Mouse (Mus musculus) embryonic facial prominence, embryonic 14.5 days (tissue): Measurements from ENCODE around the gene Ttc25. TPM values are rescaled to one million over a fixed set of nuclear protein-coding genes. Genes with fewer than 3 reads are reported as not detected.
A peak's percentile ranks its signal among the peaks of the same experiment; 100 is the strongest.
"Not testable (repeated sequence)": the region's sequence is repeated elsewhere in the genome, so short reads cannot be mapped to it uniquely, and the experiment has no call there.

Source experiments
- ATAC-seq: fragments of 200-750 bp; cut with Nextera tagmentation; 2 replicates; pipeline ENCODE4 v1.8.0; 2017; ENCODE audit warnings: low read depth, moderate number of reproducible peaks, moderate TSS enrichment
- DNase-seq: peaks from one replicate; pipeline ENCODE4 v3.0.0-alpha.2; 2015; ENCODE audit warnings: low spot score
- H3K27ac ChIP-seq: fragments of 300-500 bp; sonication (generic); replicated peaks from 2 replicates; pipeline ENCODE4 v1.5.1; 2014; ENCODE audit warnings: low read depth, mild to moderate bottlenecking, low read length, moderate library complexity
- H3K27me3 ChIP-seq: fragments of 300-500 bp; sonication (generic); replicated peaks from 2 replicates; pipeline ENCODE4 v1.6.1; 2014; ENCODE audit warnings: low read length; ENCODE audit not compliant: control insufficient read depth, insufficient read depth
- H3K36me3 ChIP-seq: fragments of 300-500 bp; sonication (generic); 2 replicates; pipeline ENCODE4 v1.6.1; 2014; ENCODE audit warnings: low read length, mixed read lengths; ENCODE audit not compliant: control insufficient read depth, insufficient read depth
- H3K4me1 ChIP-seq: fragments of 300-500 bp; sonication (generic); 2 replicates; pipeline ENCODE4 v1.6.1; 2014; ENCODE audit warnings: antibody characterized with exemption, low read length; ENCODE audit not compliant: control insufficient read depth, insufficient read depth
- H3K4me2 ChIP-seq: fragments of 300-500 bp; sonication (generic); 2 replicates; pipeline ENCODE4 v1.6.1; 2014; ENCODE audit warnings: low read depth, mild to moderate bottlenecking, low read length, moderate library complexity, mixed read lengths
- H3K4me3 ChIP-seq: fragments of 300-500 bp; sonication (generic); 2 replicates; pipeline ENCODE4 v1.5.1; 2014; ENCODE audit warnings: low read depth, mild to moderate bottlenecking, low read length
- H3K9ac ChIP-seq: fragments of 300-500 bp; sonication (generic); 2 replicates; pipeline ENCODE4 v1.6.1; 2014; ENCODE audit warnings: low read depth, mild to moderate bottlenecking, low read length, moderate library complexity, mixed read lengths
- H3K9me3 ChIP-seq: fragments of 300-500 bp; sonication (generic); 2 replicates; pipeline ENCODE4 v1.6.1; 2016; ENCODE audit warnings: low read length; ENCODE audit not compliant: control insufficient read depth
- WGBS: fragments of 180-500 bp; shearing (Covaris S2); extraction: QIAGEN DNeasy Blood & Tissue Kit; methylation state at CpG from one replicate; pipeline ENCODE4 v1.1.7; 2014; 5-methylcytosine and 5-hydroxymethylcytosine counted together
- polyA plus RNA-seq: library from polyadenylated mRNA; unstranded; fragments of >200 nt; fragmentation: Nextera tagmentation; extraction: Ambion mirVana; gene quantifications from 2 replicates; pipeline ENCODE4 v1.2.1, GENCODE M21; 2014

The Ttc25 gene
- polyA plus RNA-seq, 1 experiment from 2014 or later = 2.4 TPM

DNA sequence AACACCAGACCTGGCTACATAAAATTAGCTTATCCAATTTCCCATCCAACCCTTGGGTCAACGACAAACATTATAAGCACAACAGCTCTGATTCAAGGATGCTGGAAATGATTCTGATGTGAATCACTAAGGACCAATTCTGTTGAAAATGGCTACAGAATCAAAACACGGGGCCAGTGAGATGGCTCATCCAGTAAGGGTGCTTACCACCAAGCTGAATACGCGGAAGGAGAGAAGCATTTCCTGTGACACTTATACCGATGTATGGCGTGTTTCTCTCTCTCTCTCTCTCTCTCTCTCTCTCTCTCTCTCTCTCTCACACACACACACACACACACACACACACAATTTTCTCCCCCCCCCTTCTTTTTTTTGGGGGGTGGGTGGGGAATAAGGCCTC lies 61.7 kb downstream of the Ttc25 start:
- Histone ChIP-seq H3K27me3 (no peaks in the 10 kb centered on the region), H3K36me3 (peaks cover 20% of the 10 kb centered on the region), H3K4me3 (no peak overlapping the region), H3K9me3 (no peaks in the 10 kb centered on the region), H3K4me1 (peaks cover 8% of the 10 kb centered on the region; the same call in 1 of the 2 replicates), H3K27ac (no peak overlapping the region), H3K4me2 (no peak overlapping the region), H3K9ac (no peak overlapping the region)
- DNase-seq (no peak), ATAC-seq (no peak)
- 89% methylated on average over 6 of the region's 6 CpGs for WGBS

DNA sequence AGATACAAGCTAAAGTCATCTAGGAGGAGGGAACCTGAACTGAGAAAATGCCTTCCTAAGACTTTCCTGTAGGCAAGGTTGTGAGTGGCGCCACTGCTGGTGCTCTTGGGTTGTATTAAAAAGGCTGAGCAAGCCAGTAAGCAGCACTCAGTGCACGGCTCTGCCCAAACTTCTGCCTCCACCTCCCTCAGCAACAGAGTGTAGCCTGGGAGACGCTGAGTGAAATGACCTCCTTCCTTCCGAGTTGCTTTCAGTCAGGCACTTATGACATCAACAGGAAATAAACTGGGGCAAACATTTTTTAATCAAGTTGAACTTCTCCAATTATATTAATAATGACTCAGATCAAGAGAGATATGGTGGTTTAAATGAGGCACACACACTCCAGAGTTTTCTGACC lies 63.4 kb downstream of the Ttc25 start:
- Histone ChIP-seq H3K36me3 (peaks cover 9% of the 10 kb centered on the region; the same call in 1 of the 2 replicates), H3K4me1 (peaks cover 8% of the 10 kb centered on the region; the same call in 1 of the 2 replicates), H3K4me3 (no peak overlapping the region), H3K9me3 (no peaks in the 10 kb centered on the region), H3K27ac (no peak overlapping the region), H3K9ac (no peak overlapping the region), H3K4me2 (no peak overlapping the region), H3K27me3 (no peaks in the 10 kb centered on the region)
- WGBS = 74% methylated on average over 4 of the region's 4 CpGs
- ATAC-seq (no peak), DNase-seq (no peak)

DNA sequence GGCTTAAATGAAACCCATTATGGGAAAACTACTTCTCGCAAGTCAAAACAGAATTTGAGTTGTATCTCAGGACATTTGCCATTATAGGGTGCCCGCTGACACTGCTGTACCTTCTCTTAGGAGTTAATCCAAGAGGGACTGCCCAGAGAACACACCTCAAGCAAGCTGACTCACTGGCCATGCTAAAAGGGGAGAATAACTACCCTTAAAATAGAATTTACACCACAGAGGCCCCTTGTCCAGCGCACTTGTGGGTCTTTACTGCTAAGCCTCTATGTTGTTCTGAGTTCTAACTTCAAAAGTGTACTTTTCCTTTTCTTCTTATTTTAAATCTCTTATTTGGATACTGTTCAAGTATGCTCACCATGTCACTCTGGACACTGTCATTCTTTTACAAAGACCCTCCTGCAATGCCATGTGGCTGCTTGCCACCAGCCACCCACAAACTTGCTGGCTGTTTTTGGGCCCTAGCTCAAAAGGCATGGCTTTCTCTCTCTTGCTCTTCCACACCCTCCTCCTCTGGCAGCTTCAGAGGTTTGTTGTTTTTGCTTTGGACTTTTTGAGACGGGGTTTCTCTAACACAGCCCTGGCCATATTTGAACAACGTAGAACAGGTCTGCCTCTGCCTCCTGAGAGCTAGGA lies 64.1 kb downstream of the Ttc25 start:
- Histone ChIP-seq H3K4me3 (no peak overlapping the region), H3K4me1 (peaks cover 8% of the 10 kb centered on the region; the same call in 1 of the 2 replicates), H3K27me3 (no peaks in the 10 kb centered on the region), H3K9me3 (no peaks in the 10 kb centered on the region), H3K4me2 (no peak overlapping the region), H3K36me3 (peaks cover 8% of the 10 kb centered on the region; the same call in 1 of the 2 replicates), H3K9ac (peak overlapping the region; percentile 30; the same call in 1 of the 2 replicates), H3K27ac (peak overlapping the region; percentile 28; the same call in 1 of the 2 replicates)
- DNase-seq (no peak), ATAC-seq (no peak)
- 79% methylated on average over 5 of the region's 5 CpGs for WGBS

DNA sequence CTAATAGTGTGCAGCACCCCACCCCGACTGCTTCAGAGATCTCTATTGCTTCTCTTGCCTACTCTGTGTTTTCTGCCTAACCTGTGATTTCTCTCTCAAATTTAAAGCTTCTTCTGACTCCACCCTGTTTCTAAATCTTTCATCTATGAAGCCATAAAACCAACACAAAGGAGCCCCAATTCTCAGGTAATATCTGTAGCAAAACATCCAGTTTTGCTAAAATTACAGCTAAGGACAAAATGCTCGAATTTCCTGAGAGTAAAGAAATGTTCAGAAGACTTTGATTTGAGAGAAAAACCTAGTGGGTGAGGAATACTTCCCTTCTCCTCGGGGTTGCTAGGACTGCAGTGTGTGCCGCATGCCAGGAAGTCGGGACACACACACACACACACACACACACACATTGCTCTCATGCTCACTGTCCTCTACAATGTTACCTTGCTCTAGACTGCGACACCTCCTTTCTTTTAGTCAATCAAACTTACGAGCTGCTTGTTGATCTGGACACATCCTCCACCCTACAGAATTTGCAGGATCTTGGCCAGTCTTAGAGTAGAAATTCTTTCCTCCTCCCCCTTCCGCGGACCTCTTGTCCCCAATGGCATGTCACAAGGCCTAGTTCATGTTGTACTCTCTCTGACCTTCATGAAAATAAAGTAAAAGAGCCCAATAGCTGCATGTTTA lies 64.7 kb downstream of the Ttc25 start:
- Histone ChIP-seq H3K9ac (no peak overlapping the region), H3K27me3 (no peaks in the 10 kb centered on the region), H3K4me1 (peaks cover 8% of the 10 kb centered on the region; the same call in 1 of the 2 replicates), H3K27ac (peak overlapping the region; percentile 28; the same call in 1 of the 2 replicates), H3K36me3 (peaks cover 8% of the 10 kb centered on the region; the same call in 1 of the 2 replicates), H3K9me3 (no peaks in the 10 kb centered on the region), H3K4me3 (no peak overlapping the region), H3K4me2 (no peak overlapping the region)
- no peak for ATAC-seq
- WGBS = 66% methylated on average over 9 of the region's 9 CpGs
- no peak for DNase-seq

DNA sequence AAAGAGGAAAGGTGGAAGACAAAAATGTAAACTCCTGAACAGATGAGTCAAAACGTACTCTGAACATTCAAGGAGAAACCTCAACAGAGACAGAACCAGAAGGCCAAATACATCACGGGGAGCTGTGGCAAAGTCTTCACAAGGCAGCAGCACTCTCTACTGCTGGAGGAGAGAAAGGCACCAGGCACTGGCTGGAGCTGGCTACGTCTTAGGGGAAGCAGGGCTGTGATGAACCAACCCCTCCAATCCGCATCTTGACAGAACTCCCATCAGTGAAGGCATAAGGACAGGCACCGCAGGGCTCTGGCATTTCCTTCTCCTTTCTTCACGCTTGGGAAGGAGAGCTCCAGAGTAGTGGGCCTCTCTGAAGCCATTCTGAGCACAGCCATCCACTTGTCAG lies 66.2 kb downstream of the Ttc25 start:
- Histone ChIP-seq H3K4me2 (no peak overlapping the region), H3K9ac (no peak overlapping the region), H3K27me3 (no peaks in the 10 kb centered on the region), H3K27ac (no peak overlapping the region), H3K9me3 (no peaks in the 10 kb centered on the region), H3K36me3 (peaks cover 8% of the 10 kb centered on the region; the same call in 1 of the 2 replicates), H3K4me1 (peaks cover 8% of the 10 kb centered on the region; the same call in 1 of the 2 replicates), H3K4me3 (no peak overlapping the region)
- WGBS = 82% methylated on average over 6 of the region's 6 CpGs
- DNase-seq = no peak
- ATAC-seq = no peak

DNA sequence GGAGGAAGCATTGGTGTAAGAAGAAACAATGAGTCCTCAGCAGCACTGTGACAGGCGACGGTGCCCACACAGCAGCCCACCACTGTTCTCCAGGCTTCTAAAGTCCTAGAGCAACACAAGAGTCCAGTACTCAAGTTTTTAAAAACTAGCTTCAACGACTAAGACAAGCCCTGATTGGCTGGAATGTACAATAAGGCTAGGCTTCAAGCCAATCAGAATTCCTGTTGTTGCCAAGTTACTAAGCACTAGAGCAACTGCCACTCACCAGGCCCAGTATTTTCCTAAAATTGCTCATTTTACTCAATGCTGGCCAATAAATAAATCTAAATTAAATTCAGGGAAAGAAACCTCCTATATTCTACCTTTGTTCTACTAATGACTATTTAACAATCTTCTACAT lies 67.8 kb downstream of the Ttc25 start:
- H3K9ac ChIP-seq = no peak overlapping the region
- no peaks in the 10 kb centered on the region for H3K27me3 ChIP-seq
- ATAC-seq (no peak), DNase-seq (peak; percentile 64)
- H3K4me2 ChIP-seq = no peak overlapping the region
- no peaks in the 10 kb centered on the region for H3K9me3 ChIP-seq
- no peak overlapping the region for H3K27ac ChIP-seq
- H3K36me3 ChIP-seq = peaks cover 5% of the 10 kb centered on the region; the same call in 1 of the 2 replicates
- H3K4me3 ChIP-seq = no peak overlapping the region
- 78% methylated on average over 3 of the region's 3 CpGs for WGBS
- peaks cover 11% of the 10 kb centered on the region; the same call in 1 of the 2 replicates for H3K4me1 ChIP-seq

DNA sequence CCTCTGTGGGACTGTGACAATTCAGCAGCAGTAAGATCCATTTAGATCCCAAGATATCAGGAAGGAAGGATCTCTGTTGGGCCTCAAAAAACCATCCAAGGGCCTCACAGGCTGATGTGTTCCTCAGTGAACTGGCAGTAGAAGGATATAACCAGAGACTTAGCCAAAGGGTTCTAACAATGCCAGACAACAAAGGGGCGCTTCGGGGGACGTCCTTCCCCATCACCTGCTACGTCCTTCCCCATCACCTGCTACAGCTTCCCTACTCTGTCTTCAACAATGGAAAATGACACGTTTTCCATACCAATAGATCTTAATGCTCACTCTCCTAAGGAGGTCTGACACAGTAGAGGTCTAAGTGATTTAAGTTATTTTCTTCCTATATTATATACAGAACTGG lies 70.9 kb downstream of the Ttc25 start:
- H3K27me3 ChIP-seq = no peaks in the 10 kb centered on the region
- H3K4me2 ChIP-seq = no peak overlapping the region
- H3K9ac ChIP-seq = no peak overlapping the region
- ATAC-seq (no peak), DNase-seq (no peak)
- H3K27ac ChIP-seq = no peak overlapping the region
- 87% methylated on average over 5 of the region's 5 CpGs for WGBS
- peaks cover 1% of the 10 kb centered on the region; the same call in 1 of the 2 replicates for H3K36me3 ChIP-seq
- H3K4me3 ChIP-seq = no peak overlapping the region
- H3K9me3 ChIP-seq = no peaks in the 10 kb centered on the region
- H3K4me1 ChIP-seq = peaks cover 10% of the 10 kb centered on the region; the same call in 1 of the 2 replicates

DNA sequence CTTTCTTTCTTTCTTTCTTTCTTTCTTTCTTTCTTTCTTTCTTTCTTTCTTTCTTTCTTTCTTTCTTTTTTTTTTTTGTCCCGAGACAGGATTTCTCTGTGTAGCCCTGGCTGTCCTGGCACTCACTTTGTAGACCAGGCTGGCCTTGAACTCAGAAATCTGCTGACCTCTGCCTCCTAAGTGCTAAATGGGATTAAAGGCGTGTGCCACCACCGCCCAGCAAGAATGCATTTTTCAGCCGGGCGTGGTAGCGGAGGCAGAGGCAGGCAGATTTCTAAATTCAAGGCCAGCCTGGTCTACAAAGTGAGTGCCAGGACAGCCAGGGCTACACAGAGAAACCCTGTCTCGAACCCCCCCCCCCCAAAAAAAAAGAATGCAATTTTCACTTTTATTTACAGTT lies 71.4 kb downstream of the Ttc25 start:
- not testable (repeated sequence) for H3K27ac ChIP-seq, H3K4me2 ChIP-seq, H3K27me3 ChIP-seq, DNase-seq, H3K9me3 ChIP-seq, H3K9ac ChIP-seq, ATAC-seq, H3K36me3 ChIP-seq, H3K4me3 ChIP-seq, H3K4me1 ChIP-seq
- 91% methylated on average over 7 of the region's 7 CpGs for WGBS
